Mouse (Mus musculus): ENCODE data around the gene Tpo. TPM values are rescaled to one million over a fixed set of nuclear protein-coding genes. Genes with fewer than 3 reads are reported as not detected.

The Tpo gene
- polyA plus RNA-seq, 1 experiment from 2014 or later: not detected

- Histone ChIP-seq H3K27me3 (replicated peaks; ENCODE audit: low read depth, poor library complexity, severe bottlenecking) (no peaks in the 10 kb centered on the region), H3K9me3 (no peaks in the 10 kb centered on the region), H3K36me3 (replicated peaks) (no peaks in the 10 kb centered on the region), H3K4me3 (no peak overlapping the region), H3K27ac (replicated peaks) (no peak overlapping the region), H3K4me1 (peaks cover 32% of the 10 kb centered on the region)
- DNase-seq (ENCODE audit: low spot score): no peak
- 82% methylated on average over 5 of the region's 5 CpGs for WGBS
These were observed 97.7 kb downstream of the Tpo start for GRCm38 (mm10) chr12:30034681-30035080.

- DNase-seq (ENCODE audit: low spot score): no peak
- Histone ChIP-seq H3K36me3 (replicated peaks) (no peaks in the 10 kb centered on the region), H3K27ac (replicated peaks) (no peak overlapping the region), H3K4me1 (peaks cover 19% of the 10 kb centered on the region), H3K4me3 (no peak overlapping the region), H3K9me3 (no peaks in the 10 kb centered on the region), H3K27me3 (replicated peaks; ENCODE audit: low read depth, poor library complexity, severe bottlenecking) (no peaks in the 10 kb centered on the region)
- WGBS: 85% methylated on average over 5 of the region's 5 CpGs
These were observed 101.9 kb downstream of the Tpo start for GRCm38 (mm10) chr12:30030571-30030970.

GRCm38 (mm10) chr12:30029111-30029510, 103.3 kb downstream of the Tpo start:
- 91% methylated on average over 1 of the region's 1 CpGs for WGBS
- DNase-seq (ENCODE audit: low spot score): no peak
- Histone ChIP-seq H3K9me3 (no peaks in the 10 kb centered on the region), H3K36me3 (replicated peaks) (no peaks in the 10 kb centered on the region), H3K4me1 (peaks cover 19% of the 10 kb centered on the region), H3K4me3 (no peak overlapping the region), H3K27me3 (replicated peaks; ENCODE audit: low read depth, poor library complexity, severe bottlenecking) (no peaks in the 10 kb centered on the region), H3K27ac (replicated peaks) (no peak overlapping the region)

- 51% methylated on average over 3 of the region's 3 CpGs for WGBS
- no peak for DNase-seq (ENCODE audit: low spot score)
These were observed 104.6 kb downstream of the Tpo start for GRCm38 (mm10) chr12:30027721-30028340.

GRCm38 (mm10) chr12:30024264-30024825, 108.1 kb downstream of the Tpo start:
- H3K4me1 ChIP-seq: peaks cover 20% of the 10 kb centered on the region
- 47% methylated on average over 2 of the region's 2 CpGs for WGBS
- no peaks in the 10 kb centered on the region for H3K27me3 ChIP-seq (replicated peaks; ENCODE audit: low read depth, poor library complexity, severe bottlenecking)
- peaks cover 21% of the 10 kb centered on the region for H3K36me3 ChIP-seq (replicated peaks)
- no peak overlapping the region for H3K27ac ChIP-seq (replicated peaks)
- no peak overlapping the region for H3K4me3 ChIP-seq
- H3K9me3 ChIP-seq: no peaks in the 10 kb centered on the region
- DNase-seq (ENCODE audit: low spot score): no peak

More at GRCm38 (mm10) chr12:30027721-30028340, 104.6 kb downstream of the Tpo start:
- H3K4me1 ChIP-seq: peaks cover 22% of the 10 kb centered on the region
- H3K27me3 ChIP-seq (replicated peaks; ENCODE audit: low read depth, poor library complexity, severe bottlenecking): no peaks in the 10 kb centered on the region
- no peaks in the 10 kb centered on the region for H3K9me3 ChIP-seq
- H3K36me3 ChIP-seq (replicated peaks): no peaks in the 10 kb centered on the region; the same call in 1 of the 2 replicates
- H3K27ac ChIP-seq (replicated peaks): no peak overlapping the region
- H3K4me3 ChIP-seq: no peak overlapping the region

GRCm38 (mm10) chr12:30023491-30023890, 108.9 kb downstream of the Tpo start:
- Histone ChIP-seq H3K9me3 (no peaks in the 10 kb centered on the region), H3K27ac (replicated peaks) (no peak overlapping the region), H3K36me3 (replicated peaks) (peaks cover 29% of the 10 kb centered on the region), H3K4me1 (peaks cover 11% of the 10 kb centered on the region), H3K27me3 (replicated peaks; ENCODE audit: low read depth, poor library complexity, severe bottlenecking) (no peaks in the 10 kb centered on the region), H3K4me3 (no peak overlapping the region)
- no peak for DNase-seq (ENCODE audit: low spot score)
- WGBS: 22% methylated on average over 3 of the region's 3 CpGs

- Histone ChIP-seq H3K4me3 (no peak overlapping the region), H3K27me3 (replicated peaks; ENCODE audit: low read depth, poor library complexity, severe bottlenecking) (no peaks in the 10 kb centered on the region), H3K36me3 (replicated peaks) (peaks cover 60% of the 10 kb centered on the region), H3K4me1 (0 out of 2 replicates have a peak, but pooled peaks cover 2% of the 10 kb centered on the region), H3K27ac (replicated peaks) (no peak overlapping the region), H3K9me3 (no peaks in the 10 kb centered on the region)
- no peak for DNase-seq (ENCODE audit: low spot score)
These were observed 112.0 kb downstream of the Tpo start for GRCm38 (mm10) chr12:30020447-30020846.

- DNase-seq (ENCODE audit: low spot score): no peak
- Histone ChIP-seq H3K27me3 (replicated peaks; ENCODE audit: low read depth, poor library complexity, severe bottlenecking) (no peaks in the 10 kb centered on the region), H3K4me3 (no peak overlapping the region), H3K27ac (replicated peaks) (no peak overlapping the region), H3K36me3 (replicated peaks) (peaks cover 86% of the 10 kb centered on the region), H3K9me3 (no peaks in the 10 kb centered on the region), H3K4me1 (no peaks in the 10 kb centered on the region)
- WGBS: 95% methylated on average over 3 of the region's 3 CpGs
These were observed 115.3 kb downstream of the Tpo start for GRCm38 (mm10) chr12:30017131-30017530.

GRCm38 (mm10) chr12:30015501-30015900, 116.9 kb downstream of the Tpo start:
- 91% methylated on average over 9 of the region's 9 CpGs for WGBS
- H3K36me3 ChIP-seq (replicated peaks): peaks cover 93% of the 10 kb centered on the region
- H3K4me1 ChIP-seq: no peaks in the 10 kb centered on the region

GRCm38 (mm10) chr12:30008741-30009140, 123.7 kb downstream of the Tpo start:
- no peak overlapping the region for H3K27ac ChIP-seq (replicated peaks)
- DNase-seq (ENCODE audit: low spot score): no peak
- H3K4me3 ChIP-seq: no peak overlapping the region
- WGBS: 93% methylated on average over 5 of the region's 5 CpGs
- peaks cover 98% of the 10 kb centered on the region for H3K36me3 ChIP-seq (replicated peaks)
- no peaks in the 10 kb centered on the region for H3K9me3 ChIP-seq
- no peaks in the 10 kb centered on the region for H3K4me1 ChIP-seq
- no peaks in the 10 kb centered on the region for H3K27me3 ChIP-seq (replicated peaks; ENCODE audit: low read depth, poor library complexity, severe bottlenecking)

More at GRCm38 (mm10) chr12:30015501-30015900, 116.9 kb downstream of the Tpo start:
- no peak for DNase-seq (ENCODE audit: low spot score)
- no peak overlapping the region for H3K27ac ChIP-seq (replicated peaks)
- H3K27me3 ChIP-seq (replicated peaks; ENCODE audit: low read depth, poor library complexity, severe bottlenecking): no peaks in the 10 kb centered on the region
- H3K9me3 ChIP-seq: no peaks in the 10 kb centered on the region
- H3K4me3 ChIP-seq: no peak overlapping the region

- H3K4me1 ChIP-seq: no peaks in the 10 kb centered on the region
- H3K27ac ChIP-seq (replicated peaks): no peak overlapping the region
- H3K9me3 ChIP-seq: no peaks in the 10 kb centered on the region
- H3K27me3 ChIP-seq (replicated peaks; ENCODE audit: low read depth, poor library complexity, severe bottlenecking): no peaks in the 10 kb centered on the region
- H3K36me3 ChIP-seq (replicated peaks): peaks cover 98% of the 10 kb centered on the region
- DNase-seq (ENCODE audit: low spot score): no peak
- no peak overlapping the region for H3K4me3 ChIP-seq
- 83% methylated on average over 9 of the region's 9 CpGs for WGBS
These were observed 125.8 kb downstream of the Tpo start for GRCm38 (mm10) chr12:30006586-30006985.
